Mouse (Mus musculus): ENCODE results near the gene Rims4.

- TF ChIP-seq EP300 (IDR thresholded peaks at IDR 0.05; ENCODE audit: low read depth) (no peak), CTCF (IDR thresholded peaks at IDR 0.05; ENCODE audit: low read depth) (no peak)
Observed at GRCm38 (mm10) chr2:163897988-163898535, 20.4 kb downstream of the Rims4 start.

Measured in heart, postnatal 0 days (tissue).